Mouse (Mus musculus) G1E (cell line): ENCODE results near the gene Bahcc1.

ENCODE experiments used
- CTCF ChIP-seq: IDR thresholded peaks from 2 replicates; pipeline ENCODE4 v1.5.1; 2012; ENCODE audit warnings: low read depth, low read length, inconsistent platforms, mixed read lengths
- GATA1 ChIP-seq: IDR thresholded peaks from 2 replicates; pipeline ENCODE4 v1.6.1; 2012; ENCODE audit warnings: borderline replicate concordance, low read length, inconsistent platforms, mixed read lengths
- GATA2 ChIP-seq: IDR thresholded peaks from 2 replicates; pipeline ENCODE4 v1.6.1; 2012; ENCODE audit warnings: low read depth, low read length, inconsistent platforms, borderline replicate concordance
- POLR2AphosphoS5 ChIP-seq: IDR thresholded peaks from 2 replicates; pipeline ENCODE4 v1.6.1; 2012; ENCODE audit warnings: low read depth, low read length, inconsistent platforms; ENCODE audit not compliant: insufficient replicate concordance

- TF ChIP-seq CTCF (no peak), GATA2 (no peak), POLR2AphosphoS5 (no peak), GATA1 (no peak)
Observed at GRCm38 (mm10) chr11:120219916-120220522, 12.7 kb upstream of the Bahcc1 start.
